Mouse (Mus musculus) megakaryocyte, embryonic 14.5 days (primary cell): Measurements from ENCODE around the gene Babam2.

Experiments
- FLI1 ChIP-seq: IDR thresholded peaks from 2 replicates; pipeline ENCODE4 v1.6.1; 2012; ENCODE audit warnings: low read length, inconsistent platforms, mixed read lengths
- GATA1 ChIP-seq: IDR thresholded peaks from 3 replicates; pipeline ENCODE4 v1.6.1; 2012; ENCODE audit warnings: mixed read lengths, low read length, inconsistent platforms, borderline replicate concordance

GRCm38 (mm10) chr5:31997189-31997954, 299.9 kb downstream of the Babam2 start:
- TF ChIP-seq GATA1, result no peak
- no peak for TF ChIP-seq FLI1
